Mouse (Mus musculus) megakaryocyte-erythroid progenitor cell, adult 5-6 weeks (primary cell): ENCODE results near the gene Arhgap35. TPM values are rescaled to one million over a fixed set of nuclear protein-coding genes. Genes with fewer than 3 reads are reported as not detected.

Source experiments
- total RNA-seq, 2 experiments: library from RNA; stranded (forward) in 1 of 2; stranded (reverse) in 1 of 2; fragments of 200-1000, 215-1000 nt in 1 of 2; fragments of >200 nt in 1 of 2; fragmentation: Nextera tagmentation in 1 of 2; gene quantifications; 2 replicates each; pipeline ENCODE4 v1.2.3; 2014 to 2017

The Arhgap35 gene
- total RNA-seq, 2 experiments from 2014 or later = 8.6 to 11.1 TPM

Other genes with a start within 250 kb of the Arhgap35 start
- 132 and 134 TPM in 2 replicates for gene Sae1, start 227.2 kb downstream of the Arhgap35 start, total RNA-seq (2014; fragmentation: Nextera tagmentation)
- 478 and 490 TPM in 2 replicates for gene Sae1, start 227.2 kb downstream of the Arhgap35 start, total RNA-seq (2017)
- 60.7 and 66.9 TPM in 2 replicates for gene Zc3h4, start 214.1 kb downstream of the Arhgap35 start, total RNA-seq (2014; fragmentation: Nextera tagmentation)
- 29.5 and 39.1 TPM in 2 replicates for gene Zc3h4, start 214.1 kb downstream of the Arhgap35 start, total RNA-seq (2017)
- gene Tmem160, start 162.2 kb downstream of the Arhgap35 start, total RNA-seq (2014; fragmentation: Nextera tagmentation) = 34.3 and 39.2 TPM in 2 replicates
- gene Tmem160, start 162.2 kb downstream of the Arhgap35 start, total RNA-seq (2017) = 16.3 and 16.9 TPM in 2 replicates
- gene Npas1, start 137.3 kb downstream of the Arhgap35 start, total RNA-seq (2014; fragmentation: Nextera tagmentation) = not detected in 2 replicates
- gene Npas1, start 137.3 kb downstream of the Arhgap35 start, total RNA-seq (2017) = not detected in 2 replicates
- gene Ceacam15, start 60.7 kb upstream of the Arhgap35 start, total RNA-seq (2014; fragmentation: Nextera tagmentation) = not detected in 2 replicates
- gene Ceacam15, start 60.7 kb upstream of the Arhgap35 start, total RNA-seq (2017) = not detected in 2 replicates
- gene Ceacam9, start 106.9 kb upstream of the Arhgap35 start, total RNA-seq (2014; fragmentation: Nextera tagmentation) = not detected in 2 replicates
- not detected in 2 replicates for gene Ceacam9, start 106.9 kb upstream of the Arhgap35 start, total RNA-seq (2017)
- 138 and 161 TPM in 2 replicates for gene Ap2s1, start 123.4 kb upstream of the Arhgap35 start, total RNA-seq (2014; fragmentation: Nextera tagmentation)
- 55.7 and 62.9 TPM in 2 replicates for gene Ap2s1, start 123.4 kb upstream of the Arhgap35 start, total RNA-seq (2017)
- gene Slc1a5, start 166.3 kb upstream of the Arhgap35 start, total RNA-seq (2014; fragmentation: Nextera tagmentation) = 102 and 107 TPM in 2 replicates
- 31.8 and 36.1 TPM in 2 replicates for gene Slc1a5, start 166.3 kb upstream of the Arhgap35 start, total RNA-seq (2017)
- gene Strn4, start 200.9 kb upstream of the Arhgap35 start, total RNA-seq (2014; fragmentation: Nextera tagmentation) = 62.0 and 66.6 TPM in 2 replicates
- gene Strn4, start 200.9 kb upstream of the Arhgap35 start, total RNA-seq (2017) = 63.9 and 71.1 TPM in 2 replicates
- gene Fkrp, start 201.7 kb upstream of the Arhgap35 start, total RNA-seq (2014; fragmentation: Nextera tagmentation) = 14.4 and 21.5 TPM in 2 replicates
- 8.9 and 15.8 TPM in 2 replicates for gene Fkrp, start 201.7 kb upstream of the Arhgap35 start, total RNA-seq (2017)
- 14.2 and 19.8 TPM in 2 replicates for gene Prkd2, start 227.9 kb upstream of the Arhgap35 start, total RNA-seq (2014; fragmentation: Nextera tagmentation)
- gene Prkd2, start 227.9 kb upstream of the Arhgap35 start, total RNA-seq (2017) = 5.2 and 14.9 TPM in 2 replicates